Mouse (Mus musculus) neural tube, embryonic 12.5 days (tissue): ENCODE results near the gene Surf1. TPM values are rescaled to one million over a fixed set of nuclear protein-coding genes. Genes with fewer than 3 reads are reported as not detected.

Experiments
- polyA plus RNA-seq: library from polyadenylated mRNA; unstranded; fragments of >200 nt; fragmentation: Nextera tagmentation; extraction: Ambion mirVana; gene quantifications from 2 replicates; pipeline ENCODE4 v1.2.1, GENCODE M21; 2016

Surf1 gene
- polyA plus RNA-seq, 1 experiment from 2014 or later: 59.5 TPM

Other genes with a start within 250 kb of the Surf1 start
- not detected in 2 replicates for gene Lcn4, start 245.2 kb downstream of the Surf1 start, polyA plus RNA-seq
- not detected in 2 replicates for gene Abo, start 51.6 kb downstream of the Surf1 start, polyA plus RNA-seq
- 28.8 and 30.2 TPM in 2 replicates for gene Surf6, start 13.7 kb downstream of the Surf1 start, polyA plus RNA-seq
- gene Med22, start 5.9 kb downstream of the Surf1 start, polyA plus RNA-seq: 112 and 115 TPM in 2 replicates
- 467 and 486 TPM in 2 replicates for gene Rpl7a, start 5.8 kb downstream of the Surf1 start, polyA plus RNA-seq
- gene Surf2, start 163 bp downstream of the Surf1 start, polyA plus RNA-seq: 55.3 and 55.7 TPM in 2 replicates
- 137 and 140 TPM in 2 replicates for gene Surf4, start 17.4 kb upstream of the Surf1 start, polyA plus RNA-seq
- 0.20 TPM in 1 of 2 replicates, not detected in the other for gene Stkld1, start 17.5 kb upstream of the Surf1 start, polyA plus RNA-seq
- 41.1 and 42.3 TPM in 2 replicates for gene Rexo4, start 47.9 kb upstream of the Surf1 start, polyA plus RNA-seq
- gene Adamts13, start 56.9 kb upstream of the Surf1 start, polyA plus RNA-seq: not detected in 2 replicates
- gene Cacfd1, start 93.4 kb upstream of the Surf1 start, polyA plus RNA-seq: 124 and 130 TPM in 2 replicates
- 6.1 and 7.9 TPM in 2 replicates for gene Slc2a6, start 111.5 kb upstream of the Surf1 start, polyA plus RNA-seq
- 6.4 and 7.0 TPM in 2 replicates for gene Mymk, start 155.6 kb upstream of the Surf1 start, polyA plus RNA-seq
- gene Adamtsl2, start 162.8 kb upstream of the Surf1 start, polyA plus RNA-seq: 6.4 and 9.3 TPM in 2 replicates
- gene Fam163b, start 226.0 kb upstream of the Surf1 start, polyA plus RNA-seq: 0.74 and 0.80 TPM in 2 replicates
- gene Dbh, start 248.7 kb upstream of the Surf1 start, polyA plus RNA-seq: 0.57 and 0.79 TPM in 2 replicates